Mouse (Mus musculus) neutrophil, adult 83 days (primary cell): ENCODE measurements around the gene Vmn1r225. TPM values are rescaled to one million over a fixed set of nuclear protein-coding genes. Genes with fewer than 3 reads are reported as not detected.

Experiments used
- total RNA-seq, 2 experiments: library from RNA; stranded (reverse); gene quantifications; one replicate each; pipeline ENCODE4 v1.2.4; 2023

Vmn1r225 gene
- total RNA-seq = not detected

GRCm38 (mm10) chr17:20497858-20498257, at the start of gene Vmn1r225:
TSS of gene Vmn1r225 (plus strand) at chr17:20498158.

DNA sequence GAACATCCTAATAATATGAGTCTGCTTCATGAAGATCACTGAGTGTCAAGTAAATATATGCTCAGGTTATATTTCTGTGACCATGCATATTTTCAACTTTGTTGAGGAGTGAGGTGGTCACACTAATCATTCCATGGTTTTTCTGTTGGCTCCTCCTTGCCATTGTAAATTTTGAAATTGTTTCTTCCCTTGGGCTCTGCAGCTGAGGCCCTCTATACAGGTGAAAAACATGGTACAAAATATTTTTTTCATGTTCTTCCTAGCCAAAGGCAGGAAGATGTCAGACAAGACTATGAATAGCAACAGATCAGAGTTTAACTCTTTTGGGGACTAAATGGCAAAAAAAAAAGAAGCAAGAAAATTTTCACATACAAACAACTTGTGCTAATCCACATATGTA, 16.7 kb upstream of the Vmn1r225 start, which contains the start of gene Vmn2r108:
Gene Vmn2r108 (minus strand): TSS at position 101 of the 400 bp plus-strand sequence.

Other genes with a start within 250 kb of the Vmn1r225 start
- not detected for gene Vmn2r106, start 212.6 kb upstream of the Vmn1r225 start, total RNA-seq
- gene Vmn2r107, start 152.9 kb upstream of the Vmn1r225 start, total RNA-seq = not detected
- not detected for gene Vmn1r224, start 84.0 kb upstream of the Vmn1r225 start, total RNA-seq
- not detected for gene Vmn2r108, start 16.8 kb upstream of the Vmn1r225 start, total RNA-seq
- not detected for gene Vmn2r109, start 66.6 kb downstream of the Vmn1r225 start, total RNA-seq
- not detected for gene Vmn2r110, start 98.3 kb downstream of the Vmn1r225 start, total RNA-seq
- not detected for gene Fpr-rs3, start 126.7 kb downstream of the Vmn1r225 start, total RNA-seq
- gene Vmn1r226, start 184.7 kb downstream of the Vmn1r225 start, total RNA-seq = not detected
- gene Vmn1r227, start 231.7 kb downstream of the Vmn1r225 start, total RNA-seq = not detected